Mouse (Mus musculus): ENCODE measurements around the gene Faf1.

- TF ChIP-seq CTCF (conservative IDR thresholded peaks at IDR 0.05 in 1 of 2, IDR thresholded peaks at IDR 0.05 in 1 of 2; ENCODE audit: low read depth in 2 of 2, low read length in 2 of 2), result no peak
- no peak for TF ChIP-seq HCFC1 (IDR thresholded peaks at IDR 0.05; ENCODE audit: low read depth, low read length)
These were observed 46.2 kb upstream of the Faf1 start for GRCm38 (mm10) chr4:109630215-109630614.
